Mouse (Mus musculus) neutrophil, adult 59 days (primary cell): Measurements from ENCODE around the gene Foxr2. TPM values are rescaled to one million over a fixed set of nuclear protein-coding genes. Genes with fewer than 3 reads are reported as not detected.

Experiments
- total RNA-seq, 2 experiments: library from RNA; stranded (reverse); gene quantifications; 1 replicate in 1 of 2; 2 replicates in 1 of 2; pipeline ENCODE4 v1.2.4; 2023

The Foxr2 gene
- not detected for total RNA-seq

GRCm38 (mm10) chrX:153118486-153118885 lies at the start of gene Foxr2:
Gene Foxr2 (plus strand): TSS chrX:153118786.

GRCm38 (mm10) chrX:153139734-153140515 lies 21.3 kb downstream of the Foxr2 start, which contains the start of gene Rragb:
Gene Rragb (plus strand): TSS chrX:153139981.

Other genes starting within 250 kb of the Foxr2 start
- under 1 TPM; 0.16 to 0.18 TPM for gene Usp51, start 112.3 kb upstream of the Foxr2 start, total RNA-seq
- under 1 TPM in 1 of 2 experiments, not detected in 1; 0.24 TPM for gene Mageh1, start 81.2 kb upstream of the Foxr2 start, total RNA-seq
- gene Rragb, start 21.2 kb downstream of the Foxr2 start, total RNA-seq: 1 to 10 TPM in 1 of 2 experiments, under 1 TPM in 1; 0.62 to 2.4 TPM
- gene Klf8, start 118.7 kb downstream of the Foxr2 start, total RNA-seq: 1 to 10 TPM; 3.6 to 4.8 TPM